Mouse (Mus musculus): ENCODE measurements around the gene Ccn2.
A peak's percentile ranks its signal among the peaks of the same experiment; 100 is the strongest.

Ccn2 gene

GRCm38 (mm10) chr10:24595250-24596002 lies at the start of gene Ccn2:
Gene Ccn2 (plus strand): TSS chr10:24595442.
- DNase-seq (ENCODE audit: low spot score in 2 of 2): peak in 1 of 2 experiments; percentile 17

- DNase-seq (ENCODE audit: low spot score in 2 of 2): no peak
Observed at GRCm38 (mm10) chr10:24552870-24553269, 42.4 kb upstream of the Ccn2 start.

- DNase-seq (ENCODE audit: low spot score in 2 of 2): no peak
Observed at GRCm38 (mm10) chr10:24554091-24554490, 41.2 kb upstream of the Ccn2 start.

- DNase-seq (ENCODE audit: low spot score in 2 of 2): no peak
Observed at GRCm38 (mm10) chr10:24558366-24558765, 36.9 kb upstream of the Ccn2 start.

GRCm38 (mm10) chr10:24569691-24570420 lies 25.4 kb upstream of the Ccn2 start:
- no peak for DNase-seq (ENCODE audit: low spot score in 2 of 2)

GRCm38 (mm10) chr10:24572044-24572960 lies 22.9 kb upstream of the Ccn2 start:
- DNase-seq (ENCODE audit: low spot score in 2 of 2): no peak

GRCm38 (mm10) chr10:24573484-24573883 lies 21.8 kb upstream of the Ccn2 start:
- DNase-seq (ENCODE audit: low spot score in 2 of 2): no peak

- no peak for DNase-seq (ENCODE audit: low spot score in 2 of 2)
Observed at GRCm38 (mm10) chr10:24581076-24581475, 14.2 kb upstream of the Ccn2 start.

- DNase-seq (ENCODE audit: low spot score in 2 of 2): no peak
Observed at GRCm38 (mm10) chr10:24588824-24589223, 6.4 kb upstream of the Ccn2 start.

GRCm38 (mm10) chr10:24589238-24589637 lies 6.0 kb upstream of the Ccn2 start:
- no peak for DNase-seq (ENCODE audit: low spot score in 2 of 2)

- DNase-seq (ENCODE audit: low spot score in 2 of 2): no peak
Observed at GRCm38 (mm10) chr10:24590546-24590945, 4.7 kb upstream of the Ccn2 start.

GRCm38 (mm10) chr10:24591136-24591535 lies 4.1 kb upstream of the Ccn2 start:
- DNase-seq (ENCODE audit: low spot score in 2 of 2): peak; percentile 37 to 77

- DNase-seq (ENCODE audit: low spot score in 2 of 2): no peak
Observed at GRCm38 (mm10) chr10:24591741-24592140, 3.5 kb upstream of the Ccn2 start.

- DNase-seq (ENCODE audit: low spot score in 2 of 2): no peak
Observed at GRCm38 (mm10) chr10:24592318-24592717, 2.9 kb upstream of the Ccn2 start.

- DNase-seq (ENCODE audit: low spot score in 2 of 2): no peak
Observed at GRCm38 (mm10) chr10:24592969-24593368, 2.3 kb upstream of the Ccn2 start.

GRCm38 (mm10) chr10:24593556-24593955 lies 1.7 kb upstream of the Ccn2 start:
- no peak for DNase-seq (ENCODE audit: low spot score in 2 of 2)

- DNase-seq (ENCODE audit: low spot score in 2 of 2): no peak
Observed at GRCm38 (mm10) chr10:24596003-24596868, 994 bp downstream of the Ccn2 start.

GRCm38 (mm10) chr10:24596869-24597339 lies 1.7 kb downstream of the Ccn2 start:
- no peak for DNase-seq (ENCODE audit: low spot score in 2 of 2)

GRCm38 (mm10) chr10:24597789-24598188 lies 2.5 kb downstream of the Ccn2 start:
- DNase-seq (ENCODE audit: low spot score in 2 of 2): no peak

GRCm38 (mm10) chr10:24598693-24599092 lies 3.5 kb downstream of the Ccn2 start:
- no peak for DNase-seq (ENCODE audit: low spot score in 2 of 2)

- DNase-seq (ENCODE audit: low spot score in 2 of 2): no peak
Observed at GRCm38 (mm10) chr10:24599802-24600201, 4.6 kb downstream of the Ccn2 start.

Data from spleen, postnatal 10 days (tissue).